Mouse (Mus musculus): Measurements from ENCODE around the gene Zbtb48.

DNA sequence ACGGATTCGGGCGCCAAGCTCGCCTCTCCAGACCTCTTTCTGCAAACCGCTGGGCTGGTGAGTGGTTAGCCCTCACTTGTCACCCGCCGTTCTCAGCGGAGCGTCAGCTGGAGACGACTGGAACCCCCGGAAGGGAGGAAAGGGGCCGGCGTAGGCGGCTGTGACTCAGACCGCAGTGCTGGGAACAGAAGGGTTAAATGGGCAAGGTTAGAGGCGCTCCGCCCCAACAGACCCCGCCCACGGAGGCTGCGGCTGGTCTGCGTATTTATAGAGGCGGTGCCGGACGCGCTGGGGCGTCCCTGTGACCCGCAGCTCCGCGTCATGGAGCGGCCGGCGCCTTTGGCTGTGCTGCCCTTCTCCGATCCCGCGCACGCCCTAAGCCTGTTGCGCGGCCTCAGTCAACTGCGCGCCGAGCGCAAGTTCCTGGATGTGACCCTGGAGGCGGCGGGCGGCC is 18.8 kb downstream of the Zbtb48 start, which contains the start of gene Klhl21:
- TF ChIP-seq CTCF (IDR thresholded peaks at IDR 0.05; ENCODE audit: control insufficient read depth, insufficient read depth, insufficient read length) (no peak), MYOD1 (IDR thresholded peaks at IDR 0.05; ENCODE audit: control insufficient read depth, insufficient read length, low read depth) (peak; percentile 34)

Measured in C2C12 (cell line).